8 mouse cellular contexts compared by ENCODE assay signal in the genomic region with DNA sequence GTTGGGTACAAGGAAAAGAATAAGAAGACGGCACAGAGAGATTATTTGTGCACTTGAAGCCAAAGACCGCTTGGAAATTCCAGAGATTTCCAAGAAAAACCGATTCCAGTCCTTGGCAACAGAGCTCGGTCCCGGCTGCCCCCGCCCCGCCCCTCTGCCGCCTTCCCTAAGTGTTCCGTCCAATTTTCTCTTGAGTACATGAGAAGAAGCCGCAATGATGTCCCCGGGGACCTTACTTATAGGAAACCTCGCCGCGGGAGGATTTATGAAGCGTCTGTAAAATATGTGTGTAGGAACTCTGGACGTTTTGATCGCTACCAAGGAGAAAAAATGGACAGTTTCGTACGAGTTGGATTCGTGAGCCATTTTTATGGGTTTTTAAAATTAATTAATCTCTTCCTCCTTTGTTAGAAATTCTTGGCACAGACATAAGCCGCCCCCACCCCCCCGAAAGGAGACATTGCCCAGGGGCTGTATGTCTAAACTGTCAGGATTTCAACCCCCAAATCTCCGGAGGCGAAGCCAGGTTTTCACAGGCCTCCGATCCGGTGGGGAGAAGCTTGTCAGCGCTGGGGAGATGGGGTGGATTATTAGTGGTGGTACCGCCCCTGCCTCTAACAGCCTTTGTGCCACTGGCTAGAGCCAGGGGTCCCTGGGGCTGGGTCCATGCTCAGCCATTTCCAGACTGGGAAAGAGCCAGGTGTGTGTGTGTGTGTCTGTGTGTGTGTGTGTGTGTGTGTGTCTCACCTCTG.
A peak's percentile ranks its signal among the peaks of the same experiment; 100 is the strongest.
DNase-seq lines count a peak whose midpoint lies in the region; ATAC-seq lines count a peak whose summit lies in the region.

No protein-coding gene starts in this region.

- H3K4me2 ChIP-seq in hindbrain, embryonic 11.5 days (replicated peaks; ENCODE audit: low read depth, low read length) = 0 out of 2 replicates have a peak overlapping the region, but pooled peaks have one; percentile 25
- peak overlapping the region; percentile 48 for H3K4me2 ChIP-seq in neural tube, embryonic 13.5 days

- no peaks in the 10 kb centered on the region for H3K36me3 ChIP-seq in embryonic facial prominence, embryonic 10.5 days (replicated peaks)
- no peaks in the 10 kb centered on the region for H3K36me3 ChIP-seq in hindbrain, embryonic 11.5 days (ENCODE audit: control insufficient read depth, insufficient read depth, low read length)
- no peaks in the 10 kb centered on the region for H3K36me3 ChIP-seq in neural tube, embryonic 13.5 days

- H3K27ac ChIP-seq in embryonic facial prominence, embryonic 10.5 days (replicated peaks) = no peak overlapping the region
- no peak overlapping the region for H3K27ac ChIP-seq in hindbrain, embryonic 11.5 days (ENCODE audit: low read depth, low read length)
- peak overlapping the region; percentile 67 for H3K27ac ChIP-seq in neural tube, embryonic 13.5 days (replicated peaks)

- no peak for ATAC-seq in hindbrain, embryonic 11.5 days (ENCODE audit: low FRiP score)
- no peak for ATAC-seq in neural tube, embryonic 13.5 days (ENCODE audit: low read depth)

- H3K4me1 ChIP-seq in embryonic facial prominence, embryonic 10.5 days = peaks cover 39% of the 10 kb centered on the region
- H3K4me1 ChIP-seq in hindbrain, embryonic 11.5 days (replicated peaks; ENCODE audit: control insufficient read depth, insufficient read depth, low read length) = peaks cover 6% of the 10 kb centered on the region; the same call in 1 of the 2 replicates
- H3K4me1 ChIP-seq in neural tube, embryonic 13.5 days (replicated peaks) = peaks cover 42% of the 10 kb centered on the region

- H3K9ac ChIP-seq in hindbrain, embryonic 11.5 days (ENCODE audit: low read depth, low read length) = peak overlapping the region; percentile 0; the same call in 1 of the 2 replicates
- peak overlapping the region; percentile 44; the same call in 1 of the 2 replicates for H3K9ac ChIP-seq in neural tube, embryonic 13.5 days

- 4% methylated on average over 28 of the region's 28 CpGs for WGBS in embryonic facial prominence, embryonic 10.5 days
- 7% methylated on average over 28 of the region's 28 CpGs for WGBS in hindbrain, embryonic 11.5 days
- 1% methylated on average over 28 of the region's 28 CpGs for WGBS in neural tube, embryonic 13.5 days

- peaks cover 9% of the 10 kb centered on the region; the same call in 1 of the 2 replicates for H3K9me3 ChIP-seq in embryonic facial prominence, embryonic 10.5 days
- H3K9me3 ChIP-seq in hindbrain, embryonic 11.5 days (ENCODE audit: control insufficient read depth, low read length) = no peaks in the 10 kb centered on the region
- H3K9me3 ChIP-seq in neural tube, embryonic 13.5 days = no peaks in the 10 kb centered on the region

- H3K27me3 ChIP-seq in embryonic facial prominence, embryonic 10.5 days (replicated peaks; ENCODE audit: low read depth, poor library complexity, severe bottlenecking) = peaks cover 66% of the 10 kb centered on the region
- H3K27me3 ChIP-seq in hindbrain, embryonic 11.5 days (ENCODE audit: control insufficient read depth, insufficient read depth, low read length) = no peaks in the 10 kb centered on the region; the same call in 1 of the 2 replicates
- peaks cover 4% of the 10 kb centered on the region; the same call in 1 of the 2 replicates for H3K27me3 ChIP-seq in neural tube, embryonic 13.5 days

- DNase-seq in adrenal gland, postnatal 10 days = peak; percentile 40
- DNase-seq in adrenal gland, adult 18-20 months (ENCODE audit: low spot score in 2 of 2) = no peak
- DNase-seq in embryonic facial prominence, embryonic 10.5 days (ENCODE audit: low spot score) = peak; percentile 69
- peak; percentile 66 for DNase-seq in hindbrain, embryonic 11.5 days (ENCODE audit: low spot score)
- DNase-seq in liver = peak; percentile 25
- no peak for DNase-seq in frontal cortex, postnatal 25 days (ENCODE audit: low spot score in 2 of 2)
- no peak for DNase-seq in right cerebral cortex, postnatal 14 days

- H3K4me3 ChIP-seq in embryonic facial prominence, embryonic 10.5 days = peak overlapping the region; percentile 52
- no peak overlapping the region for H3K4me3 ChIP-seq in hindbrain, embryonic 11.5 days (ENCODE audit: low read depth, low read length)
- peak overlapping the region; percentile 7; the same call in 1 of the 2 replicates for H3K4me3 ChIP-seq in neural tube, embryonic 13.5 days

Comparison
In these comparisons a context has a peak if more than half of its experiments do, and no peak if none do; other contexts are left out.
1. DNase-seq: peak in adrenal gland, postnatal 10 days (single experiment), embryonic facial prominence, embryonic 10.5 days (single experiment), hindbrain, embryonic 11.5 days (single experiment) and liver (single experiment); none in adrenal gland, adult 18-20 months (0 of 2), frontal cortex, postnatal 25 days (0 of 2) and right cerebral cortex, postnatal 14 days (single experiment).